24 mouse cellular contexts compared by ENCODE assay signal in the genomic region with DNA sequence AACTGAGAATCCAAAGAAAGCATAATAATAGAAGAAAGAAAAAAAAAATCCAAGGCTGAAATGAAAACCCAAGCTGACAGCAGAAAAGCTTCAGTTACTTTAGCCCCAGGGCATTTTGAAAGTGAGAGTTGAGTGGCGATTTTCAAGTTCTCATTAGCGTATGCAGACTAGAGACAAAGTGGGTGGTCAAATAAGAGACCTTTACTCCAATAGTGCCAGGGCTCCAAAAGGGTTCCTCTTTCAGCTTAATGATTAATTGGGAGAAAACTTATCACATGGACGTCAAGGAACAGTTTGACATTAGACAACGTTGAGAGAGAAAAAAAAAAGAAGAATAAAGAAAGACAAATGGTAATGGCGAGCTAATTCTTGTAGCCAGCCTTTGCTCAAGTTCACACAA.
DNase-seq lines count a peak whose midpoint lies in the region; ATAC-seq lines count a peak whose summit lies in the region.
"Had no signal": no experiment of that assay in that cellular context is flagged by ENCODE, and none has a peak within 500 bp of the region (broad histone marks: within the 10 kb centered on the region; RNA-seq: fewer than 3 reads in every experiment).

No protein-coding gene starts in this region.

- DNase-seq in embryo, embryonic 10.5 days (ENCODE audit: low spot score): peak; percentile 24
- DNase-seq in embryo, embryonic 10 days (ENCODE audit: low spot score): no peak
- peak; percentile 75 for DNase-seq in forebrain, embryonic 14.5 days (ENCODE audit: low spot score)
- DNase-seq in forebrain, embryonic 10.5 days (ENCODE audit: extremely low spot score, low spot score): no peak
- DNase-seq in retina, postnatal 1 day: peak; percentile 38
- DNase-seq in retina, embryonic 14.5 days (ENCODE audit: low spot score): no peak
- no peak for DNase-seq in thymus, postnatal 36 days
- DNase-seq: adrenal gland, adult 2 months; adrenal gland, postnatal 25 days; B cell, adult 2 months; cerebellum, adult 2 months; cerebellum, postnatal 10 days; gastrocnemius, postnatal 10 days; heart, adult 18-20 months; heart, postnatal 10 days; heart, postnatal 4 days had no signal

- H3K9me3 ChIP-seq in forebrain, embryonic 14.5 days (replicated peaks; ENCODE audit: control insufficient read depth, low read length): no peaks in the 10 kb centered on the region
- no peaks in the 10 kb centered on the region for H3K9me3 ChIP-seq in forebrain, embryonic 10.5 days
- H3K9me3 ChIP-seq: embryonic facial prominence, embryonic 12.5 days; heart, embryonic 10.5 days; hindbrain, embryonic 12.5 days had no signal

- H3K4me3 ChIP-seq in forebrain, embryonic 14.5 days (ENCODE audit: low read depth, low read length): no peak overlapping the region
- no peak overlapping the region for H3K4me3 ChIP-seq in forebrain, embryonic 10.5 days
- H3K4me3 ChIP-seq: embryonic facial prominence, embryonic 12.5 days; heart, embryonic 10.5 days; hindbrain, embryonic 12.5 days had no signal

- H3K9ac ChIP-seq in forebrain, embryonic 14.5 days (ENCODE audit: low read length): no peak overlapping the region
- H3K9ac ChIP-seq: embryonic facial prominence, embryonic 12.5 days; hindbrain, embryonic 12.5 days had no signal

- 14% methylated on average over 5 of the region's 5 CpGs for WGBS in forebrain, embryonic 14.5 days
- 55% methylated on average over 5 of the region's 5 CpGs for WGBS in forebrain, embryonic 10.5 days

- 0 out of 2 replicates have a peak, but pooled peaks cover 3% of the 10 kb centered on the region for H3K4me1 ChIP-seq in forebrain, embryonic 14.5 days (ENCODE audit: control insufficient read depth, insufficient read depth, low read length)
- H3K4me1 ChIP-seq in forebrain, embryonic 10.5 days: peaks cover 12% of the 10 kb centered on the region
- H3K4me1 ChIP-seq: embryonic facial prominence, embryonic 12.5 days; heart, embryonic 10.5 days had no signal

- no peaks in the 10 kb centered on the region for H3K36me3 ChIP-seq in forebrain, embryonic 14.5 days (ENCODE audit: control insufficient read depth, insufficient read depth, low read length)
- no peaks in the 10 kb centered on the region for H3K36me3 ChIP-seq in forebrain, embryonic 10.5 days (replicated peaks)
- H3K36me3 ChIP-seq: embryonic facial prominence, embryonic 12.5 days; heart, embryonic 10.5 days; hindbrain, embryonic 12.5 days had no signal

- no peak overlapping the region for H3K27ac ChIP-seq in forebrain, embryonic 14.5 days (ENCODE audit: low read depth, low read length)
- H3K27ac ChIP-seq in forebrain, embryonic 10.5 days: no peak overlapping the region
- H3K27ac ChIP-seq: embryonic facial prominence, embryonic 12.5 days; heart, embryonic 10.5 days; hindbrain, embryonic 12.5 days had no signal

- H3K27me3 ChIP-seq in forebrain, embryonic 14.5 days (replicated peaks; ENCODE audit: control insufficient read depth, insufficient read depth, low read length): no peaks in the 10 kb centered on the region
- H3K27me3 ChIP-seq in forebrain, embryonic 10.5 days (ENCODE audit: poor library complexity, severe bottlenecking): no peaks in the 10 kb centered on the region
- H3K27me3 ChIP-seq: embryonic facial prominence, embryonic 12.5 days; hindbrain, embryonic 12.5 days had no signal

- no peak for ATAC-seq in forebrain, embryonic 14.5 days
- ATAC-seq: CD4-positive, CD25-positive, alpha-beta regulatory T cell, adult 4 months; hindbrain, embryonic 16.5 days; inflammation-experienced regulatory T-cells, adult 6 months; intestine, postnatal 0 days; Patski had no signal

- no peak overlapping the region for H3K4me2 ChIP-seq in forebrain, embryonic 14.5 days (ENCODE audit: low read length)
- H3K4me2 ChIP-seq: embryonic facial prominence, embryonic 12.5 days; hindbrain, embryonic 12.5 days had no signal

Comparison
In these comparisons a context has a peak if more than half of its experiments do, and no peak if none do; other contexts are left out.
1. DNase-seq: peak in embryo, embryonic 10.5 days (single experiment), forebrain, embryonic 14.5 days (single experiment) and retina, postnatal 1 day (single experiment); none in embryo, embryonic 10 days (single experiment), forebrain, embryonic 10.5 days (single experiment), retina, embryonic 14.5 days (single experiment) and thymus, postnatal 36 days (0 of 2).